Mouse (Mus musculus): ENCODE measurements around the gene Akna. TPM values are rescaled to one million over a fixed set of nuclear protein-coding genes. Genes with fewer than 3 reads are reported as not detected.

Akna gene
- polyA plus RNA-seq, 1 experiment from 2014 or later, result 6.0 TPM

GRCm38 (mm10) chr4:63417318-63417957 is 14.3 kb upstream of the Akna start:
- 23% methylated on average over 9 of the region's 9 CpGs for WGBS
- Histone ChIP-seq H3K4me2 (ENCODE audit: low read depth) (no peak overlapping the region), H3K9ac (ENCODE audit: low read length) (no peak overlapping the region), H3K27me3 (ENCODE audit: control insufficient read depth, insufficient read depth, low read length) (no peaks in the 10 kb centered on the region), H3K4me3 (ENCODE audit: low read depth, low read length) (no peak overlapping the region), H3K4me1 (ENCODE audit: control insufficient read depth, insufficient read depth, low read length) (peaks cover 4% of the 10 kb centered on the region; the same call in 1 of the 2 replicates), H3K36me3 (ENCODE audit: control insufficient read depth, insufficient read depth, low read length) (no peaks in the 10 kb centered on the region), H3K27ac (ENCODE audit: low read depth, low read length) (0 out of 2 replicates have a peak overlapping the region, but pooled peaks have one; percentile 8), H3K9me3 (ENCODE audit: control insufficient read depth, low read length) (no peaks in the 10 kb centered on the region)
- DNase-seq (ENCODE audit: low spot score) (peak; percentile 84), ATAC-seq (ENCODE audit: insufficient read depth, low FRiP score, low TSS enrichment) (peak; percentile 63)

GRCm38 (mm10) chr4:63414951-63415350 is 11.8 kb upstream of the Akna start:
- Histone ChIP-seq H3K4me2 (ENCODE audit: low read depth) (no peak overlapping the region), H3K4me1 (ENCODE audit: control insufficient read depth, insufficient read depth, low read length) (peaks cover 4% of the 10 kb centered on the region; the same call in 1 of the 2 replicates), H3K9me3 (ENCODE audit: control insufficient read depth, low read length) (no peaks in the 10 kb centered on the region), H3K9ac (ENCODE audit: low read length) (no peak overlapping the region), H3K4me3 (ENCODE audit: low read depth, low read length) (no peak overlapping the region), H3K27ac (ENCODE audit: low read depth, low read length) (no peak overlapping the region), H3K36me3 (ENCODE audit: control insufficient read depth, insufficient read depth, low read length) (no peaks in the 10 kb centered on the region), H3K27me3 (ENCODE audit: control insufficient read depth, insufficient read depth, low read length) (no peaks in the 10 kb centered on the region)
- DNase-seq (ENCODE audit: low spot score) (no peak), ATAC-seq (ENCODE audit: insufficient read depth, low FRiP score, low TSS enrichment) (no peak)
- 88% methylated on average over 5 of the region's 5 CpGs for WGBS

GRCm38 (mm10) chr4:63411222-63411621 is 8.1 kb upstream of the Akna start:
- Histone ChIP-seq H3K4me2 (ENCODE audit: low read depth) (no peak overlapping the region), H3K36me3 (ENCODE audit: control insufficient read depth, insufficient read depth, low read length) (no peaks in the 10 kb centered on the region), H3K9ac (ENCODE audit: low read length) (no peak overlapping the region), H3K4me1 (ENCODE audit: control insufficient read depth, insufficient read depth, low read length) (peaks cover 8% of the 10 kb centered on the region), H3K4me3 (ENCODE audit: low read depth, low read length) (no peak overlapping the region), H3K9me3 (ENCODE audit: control insufficient read depth, low read length) (no peaks in the 10 kb centered on the region), H3K27me3 (ENCODE audit: control insufficient read depth, insufficient read depth, low read length) (peaks cover 2% of the 10 kb centered on the region; the same call in 1 of the 2 replicates), H3K27ac (ENCODE audit: low read depth, low read length) (no peak overlapping the region)
- ATAC-seq (ENCODE audit: insufficient read depth, low FRiP score, low TSS enrichment) (no peak), DNase-seq (ENCODE audit: low spot score) (no peak)
- 58% methylated on average over 5 of the region's 5 CpGs for WGBS

- WGBS, result 0% methylated on average over 19 of the region's 19 CpGs
- Histone ChIP-seq H3K4me3 (ENCODE audit: low read depth, low read length) (peak overlapping the region; percentile 64), H3K4me1 (ENCODE audit: control insufficient read depth, insufficient read depth, low read length) (peaks cover 8% of the 10 kb centered on the region), H3K27me3 (ENCODE audit: control insufficient read depth, insufficient read depth, low read length) (peaks cover 2% of the 10 kb centered on the region; the same call in 1 of the 2 replicates), H3K27ac (ENCODE audit: low read depth, low read length) (peak overlapping the region; percentile 39; the same call in 1 of the 2 replicates), H3K9ac (ENCODE audit: low read length) (peak overlapping the region; percentile 65), H3K4me2 (ENCODE audit: low read depth) (peak overlapping the region; percentile 85), H3K36me3 (ENCODE audit: control insufficient read depth, insufficient read depth, low read length) (no peaks in the 10 kb centered on the region), H3K9me3 (ENCODE audit: control insufficient read depth, low read length) (no peaks in the 10 kb centered on the region)
- DNase-seq (ENCODE audit: low spot score) (peak; percentile 97), ATAC-seq (ENCODE audit: insufficient read depth, low FRiP score, low TSS enrichment) (peak; percentile 90)
Observed at GRCm38 (mm10) chr4:63410583-63410934, 7.4 kb upstream of the Akna start.

GRCm38 (mm10) chr4:63409908-63410582 is 6.9 kb upstream of the Akna start:
- Histone ChIP-seq H3K4me2 (ENCODE audit: low read depth) (peak overlapping the region; percentile 85), H3K4me3 (ENCODE audit: low read depth, low read length) (peak overlapping the region; percentile 64), H3K9me3 (ENCODE audit: control insufficient read depth, low read length) (no peaks in the 10 kb centered on the region), H3K36me3 (ENCODE audit: control insufficient read depth, insufficient read depth, low read length) (no peaks in the 10 kb centered on the region), H3K4me1 (ENCODE audit: control insufficient read depth, insufficient read depth, low read length) (peaks cover 8% of the 10 kb centered on the region), H3K27me3 (ENCODE audit: control insufficient read depth, insufficient read depth, low read length) (peaks cover 2% of the 10 kb centered on the region; the same call in 1 of the 2 replicates), H3K9ac (ENCODE audit: low read length) (peak overlapping the region; percentile 65), H3K27ac (ENCODE audit: low read depth, low read length) (peak overlapping the region; percentile 39; the same call in 1 of the 2 replicates)
- peak; percentile 77 for DNase-seq (ENCODE audit: low spot score)
- under 1% methylated on average over 39 of the region's 39 CpGs for WGBS
- ATAC-seq (ENCODE audit: insufficient read depth, low FRiP score, low TSS enrichment), result peak; percentile 81

GRCm38 (mm10) chr4:63409317-63409907 is 6.3 kb upstream of the Akna start:
- ATAC-seq (ENCODE audit: insufficient read depth, low FRiP score, low TSS enrichment) (no peak), DNase-seq (ENCODE audit: low spot score) (peak; percentile 48)
- H3K36me3 ChIP-seq (ENCODE audit: control insufficient read depth, insufficient read depth, low read length), result no peaks in the 10 kb centered on the region
- peak overlapping the region; percentile 85 for H3K4me2 ChIP-seq (ENCODE audit: low read depth)
- H3K27me3 ChIP-seq (ENCODE audit: control insufficient read depth, insufficient read depth, low read length), result peaks cover 2% of the 10 kb centered on the region; the same call in 1 of the 2 replicates
- peaks cover 8% of the 10 kb centered on the region for H3K4me1 ChIP-seq (ENCODE audit: control insufficient read depth, insufficient read depth, low read length)
- H3K27ac ChIP-seq (ENCODE audit: low read depth, low read length), result no peak overlapping the region
- H3K9ac ChIP-seq (ENCODE audit: low read length), result peak overlapping the region; percentile 65
- peak overlapping the region; percentile 64 for H3K4me3 ChIP-seq (ENCODE audit: low read depth, low read length)
- H3K9me3 ChIP-seq (ENCODE audit: control insufficient read depth, low read length), result no peaks in the 10 kb centered on the region
- WGBS, result 6% methylated on average over 18 of the region's 18 CpGs

GRCm38 (mm10) chr4:63408649-63409048 is 5.5 kb upstream of the Akna start:
- WGBS, result 11% methylated on average over 8 of the region's 8 CpGs
- Histone ChIP-seq H3K4me1 (ENCODE audit: control insufficient read depth, insufficient read depth, low read length) (peaks cover 8% of the 10 kb centered on the region), H3K27ac (ENCODE audit: low read depth, low read length) (no peak overlapping the region), H3K4me3 (ENCODE audit: low read depth, low read length) (no peak overlapping the region; the same call in 1 of the 2 replicates), H3K9me3 (ENCODE audit: control insufficient read depth, low read length) (no peaks in the 10 kb centered on the region), H3K9ac (ENCODE audit: low read length) (no peak overlapping the region), H3K36me3 (ENCODE audit: control insufficient read depth, insufficient read depth, low read length) (no peaks in the 10 kb centered on the region), H3K27me3 (ENCODE audit: control insufficient read depth, insufficient read depth, low read length) (peaks cover 2% of the 10 kb centered on the region; the same call in 1 of the 2 replicates), H3K4me2 (ENCODE audit: low read depth) (no peak overlapping the region)
- peak; percentile 45 for ATAC-seq (ENCODE audit: insufficient read depth, low FRiP score, low TSS enrichment)
- DNase-seq (ENCODE audit: low spot score), result peak; percentile 65

- ATAC-seq (ENCODE audit: insufficient read depth, low FRiP score, low TSS enrichment), result no peak
- Histone ChIP-seq H3K9me3 (ENCODE audit: control insufficient read depth, low read length) (no peaks in the 10 kb centered on the region), H3K36me3 (ENCODE audit: control insufficient read depth, insufficient read depth, low read length) (no peaks in the 10 kb centered on the region), H3K27me3 (ENCODE audit: control insufficient read depth, insufficient read depth, low read length) (peaks cover 2% of the 10 kb centered on the region; the same call in 1 of the 2 replicates), H3K4me2 (ENCODE audit: low read depth) (no peak overlapping the region), H3K4me3 (ENCODE audit: low read depth, low read length) (no peak overlapping the region), H3K9ac (ENCODE audit: low read length) (no peak overlapping the region), H3K27ac (ENCODE audit: low read depth, low read length) (no peak overlapping the region), H3K4me1 (ENCODE audit: control insufficient read depth, insufficient read depth, low read length) (peaks cover 8% of the 10 kb centered on the region)
- 72% methylated on average over 7 of the region's 7 CpGs for WGBS
- no peak for DNase-seq (ENCODE audit: low spot score)
Observed at GRCm38 (mm10) chr4:63408247-63408646, 5.1 kb upstream of the Akna start.

Measured in neural tube, embryonic 11.5 days (tissue).